Mouse (Mus musculus): ENCODE results near the gene Agtpbp1. TPM values are rescaled to one million over a fixed set of nuclear protein-coding genes. Genes with fewer than 3 reads are reported as not detected.

Agtpbp1 gene
- polyA plus RNA-seq, 1 experiment from 2014 or later: 13.7 TPM

DNA sequence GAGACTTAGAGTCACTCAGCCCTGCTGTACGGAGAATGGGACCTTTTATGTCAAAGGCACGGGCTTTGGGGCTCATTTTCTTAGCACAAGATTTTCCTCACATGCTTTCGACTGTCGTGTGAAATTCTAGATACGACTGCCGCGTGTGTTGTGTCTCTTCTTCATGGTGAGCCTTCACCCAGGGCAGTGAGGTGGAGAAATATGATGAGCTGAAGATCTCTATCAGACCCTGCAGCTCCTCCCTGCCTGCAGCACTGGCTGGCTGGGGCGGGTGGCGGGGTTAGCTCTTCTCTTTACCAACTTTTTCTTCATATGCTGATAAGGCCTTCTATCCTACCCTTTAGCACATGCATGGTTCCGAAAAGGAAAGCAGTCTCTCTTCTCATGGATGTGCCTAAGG, 20.1 kb downstream of the Agtpbp1 start:
- 81% methylated on average over 10 of the region's 10 CpGs for WGBS (ENCODE audit: insufficient replicate concordance)
- Histone ChIP-seq H3K4me2 (no peak overlapping the region), H3K4me3 (ENCODE audit: low read depth, low read length) (no peak overlapping the region), H3K27ac (ENCODE audit: low read depth, low read length) (no peak overlapping the region), H3K36me3 (ENCODE audit: control insufficient read depth, insufficient read depth, low read length) (no peaks in the 10 kb centered on the region), H3K4me1 (ENCODE audit: control insufficient read depth, insufficient read depth, low read length) (no peaks in the 10 kb centered on the region), H3K27me3 (ENCODE audit: control insufficient read depth, insufficient read depth, low read length) (no peaks in the 10 kb centered on the region), H3K9ac (ENCODE audit: low read depth, low read length) (no peak overlapping the region), H3K9me3 (replicated peaks; ENCODE audit: control insufficient read depth, low read length) (no peaks in the 10 kb centered on the region)
- ATAC-seq (replicated peaks; ENCODE audit: insufficient number of reproducible peaks, low FRiP score, low TSS enrichment): no peak

- 88% methylated on average over 4 of the region's 4 CpGs for WGBS (ENCODE audit: insufficient replicate concordance)
Observed at GRCm38 (mm10) chr13:59564505-59564904, 20.5 kb downstream of the Agtpbp1 start.

GRCm38 (mm10) chr13:59562471-59562870, 22.6 kb downstream of the Agtpbp1 start:
- H3K36me3 ChIP-seq (ENCODE audit: control insufficient read depth, insufficient read depth, low read length): no peaks in the 10 kb centered on the region
- H3K9me3 ChIP-seq (replicated peaks; ENCODE audit: control insufficient read depth, low read length): no peaks in the 10 kb centered on the region
- no peak overlapping the region for H3K4me3 ChIP-seq (ENCODE audit: low read depth, low read length)
- no peak overlapping the region for H3K4me2 ChIP-seq
- H3K27me3 ChIP-seq (ENCODE audit: control insufficient read depth, insufficient read depth, low read length): no peaks in the 10 kb centered on the region
- H3K4me1 ChIP-seq (ENCODE audit: control insufficient read depth, insufficient read depth, low read length): no peaks in the 10 kb centered on the region
- H3K27ac ChIP-seq (ENCODE audit: low read depth, low read length): no peak overlapping the region
- whole genome bisulfite sequencing (ENCODE audit: insufficient replicate concordance): 79% methylated on average over 2 of the region's 2 CpGs
- no peak for ATAC-seq (replicated peaks; ENCODE audit: insufficient number of reproducible peaks, low FRiP score, low TSS enrichment)
- H3K9ac ChIP-seq (ENCODE audit: low read depth, low read length): no peak overlapping the region

More at GRCm38 (mm10) chr13:59564505-59564904, 20.5 kb downstream of the Agtpbp1 start:
- H3K36me3 ChIP-seq (ENCODE audit: control insufficient read depth, insufficient read depth, low read length): no peaks in the 10 kb centered on the region
- H3K27ac ChIP-seq (ENCODE audit: low read depth, low read length): no peak overlapping the region
- H3K9me3 ChIP-seq (replicated peaks; ENCODE audit: control insufficient read depth, low read length): no peaks in the 10 kb centered on the region
- ATAC-seq (replicated peaks; ENCODE audit: insufficient number of reproducible peaks, low FRiP score, low TSS enrichment): no peak
- H3K27me3 ChIP-seq (ENCODE audit: control insufficient read depth, insufficient read depth, low read length): no peaks in the 10 kb centered on the region
- H3K4me3 ChIP-seq (ENCODE audit: low read depth, low read length): no peak overlapping the region
- H3K4me1 ChIP-seq (ENCODE audit: control insufficient read depth, insufficient read depth, low read length): no peaks in the 10 kb centered on the region
- no peak overlapping the region for H3K4me2 ChIP-seq
- H3K9ac ChIP-seq (ENCODE audit: low read depth, low read length): no peak overlapping the region

GRCm38 (mm10) chr13:59558776-59559175, 26.3 kb downstream of the Agtpbp1 start:
- no peaks in the 10 kb centered on the region for H3K36me3 ChIP-seq (ENCODE audit: control insufficient read depth, insufficient read depth, low read length)
- 85% methylated on average over 5 of the region's 5 CpGs for WGBS (ENCODE audit: insufficient replicate concordance)
- no peak overlapping the region for H3K27ac ChIP-seq (ENCODE audit: low read depth, low read length)
- no peak overlapping the region for H3K4me2 ChIP-seq
- no peak overlapping the region for H3K9ac ChIP-seq (ENCODE audit: low read depth, low read length)
- no peak for ATAC-seq (replicated peaks; ENCODE audit: insufficient number of reproducible peaks, low FRiP score, low TSS enrichment)
- H3K9me3 ChIP-seq (replicated peaks; ENCODE audit: control insufficient read depth, low read length): no peaks in the 10 kb centered on the region
- H3K4me3 ChIP-seq (ENCODE audit: low read depth, low read length): no peak overlapping the region
- H3K27me3 ChIP-seq (ENCODE audit: control insufficient read depth, insufficient read depth, low read length): peaks cover 3% of the 10 kb centered on the region; the same call in 1 of the 2 replicates
- no peaks in the 10 kb centered on the region for H3K4me1 ChIP-seq (ENCODE audit: control insufficient read depth, insufficient read depth, low read length)

DNA sequence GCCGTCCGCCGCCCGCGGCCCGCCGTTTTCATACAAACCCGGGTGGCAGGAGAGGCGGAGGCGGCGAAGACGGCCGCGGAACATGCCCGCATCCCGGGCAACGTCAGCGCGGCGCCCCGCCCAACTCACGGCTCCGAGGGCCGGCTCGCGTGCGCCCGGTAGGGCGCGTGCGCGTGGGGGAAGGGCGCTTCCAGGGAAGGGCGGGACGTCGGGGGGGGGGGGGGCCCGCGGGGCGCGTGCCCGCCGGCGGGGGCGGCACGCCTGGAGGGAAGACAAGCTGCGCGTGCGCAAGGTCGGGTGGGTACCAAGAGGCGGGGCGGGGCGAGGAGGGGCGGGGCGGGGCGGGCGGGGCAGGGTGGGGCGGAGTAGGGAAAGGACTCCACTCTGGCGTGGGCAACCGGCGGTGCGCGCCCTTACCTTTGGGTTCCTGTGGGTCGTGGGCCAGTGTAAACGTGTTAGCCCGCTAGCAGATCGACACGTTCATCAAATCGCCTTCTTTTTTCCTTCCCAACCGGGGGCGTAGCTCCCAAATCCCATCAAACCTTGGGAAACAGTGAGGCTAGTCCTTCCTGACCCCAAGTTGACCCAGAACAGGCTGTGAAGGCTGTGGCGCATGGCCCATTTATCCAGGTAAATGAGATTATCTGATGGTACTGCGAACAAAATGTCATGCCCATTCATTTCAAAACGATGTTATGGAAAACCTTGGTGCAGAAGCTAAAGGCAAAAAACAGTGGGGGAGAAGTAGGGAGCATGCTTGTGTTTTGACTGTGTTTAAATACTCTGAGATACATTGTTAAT, 27.6 kb downstream of the Agtpbp1 start:
- under 1% methylated on average over 34 of the region's 73 CpGs for WGBS (ENCODE audit: insufficient replicate concordance)

DNA sequence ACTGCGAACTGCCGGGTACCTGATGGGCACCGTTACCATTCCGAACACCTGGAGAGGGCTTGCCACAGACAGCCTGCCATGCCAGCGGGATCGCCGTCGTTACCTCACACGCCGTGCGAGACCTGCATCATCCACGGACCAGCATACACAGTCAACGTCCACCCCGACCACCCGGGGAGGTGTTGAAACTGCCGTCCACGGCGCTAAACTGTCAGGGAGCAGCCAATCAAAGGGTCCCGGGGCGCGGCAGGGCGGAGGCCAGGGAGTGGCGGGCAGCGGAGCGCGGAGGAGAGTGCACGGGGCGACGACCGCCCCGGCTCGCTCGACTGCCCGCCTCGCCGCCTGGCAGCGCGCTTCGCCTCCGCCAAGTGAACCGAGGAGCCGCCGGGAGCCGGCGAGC, 28.4 kb downstream of the Agtpbp1 start:
- Histone ChIP-seq H3K27ac (ENCODE audit: low read depth, low read length) (peak overlapping the region; percentile 73), H3K4me1 (ENCODE audit: control insufficient read depth, insufficient read depth, low read length) (no peaks in the 10 kb centered on the region), H3K9me3 (replicated peaks; ENCODE audit: control insufficient read depth, low read length) (no peaks in the 10 kb centered on the region), H3K36me3 (ENCODE audit: control insufficient read depth, insufficient read depth, low read length) (no peaks in the 10 kb centered on the region), H3K4me2 (peak overlapping the region; percentile 90), H3K4me3 (ENCODE audit: low read depth, low read length) (peak overlapping the region; percentile 87), H3K27me3 (ENCODE audit: control insufficient read depth, insufficient read depth, low read length) (peaks cover 3% of the 10 kb centered on the region; the same call in 1 of the 2 replicates), H3K9ac (ENCODE audit: low read depth, low read length) (peak overlapping the region; percentile 84)
- under 1% methylated on average over 41 of the region's 45 CpGs for WGBS (ENCODE audit: insufficient replicate concordance)
- peak; percentile 87 for ATAC-seq (replicated peaks; ENCODE audit: insufficient number of reproducible peaks, low FRiP score, low TSS enrichment)

More for the DNA sequence above, 27.6 kb downstream of the Agtpbp1 start:
- Histone ChIP-seq H3K36me3 (ENCODE audit: control insufficient read depth, insufficient read depth, low read length) (no peaks in the 10 kb centered on the region), H3K4me2 (peak overlapping the region; percentile 90), H3K4me3 (ENCODE audit: low read depth, low read length) (peak overlapping the region; percentile 87), H3K9ac (ENCODE audit: low read depth, low read length) (peak overlapping the region; percentile 84), H3K27ac (ENCODE audit: low read depth, low read length) (peak overlapping the region; percentile 73), H3K4me1 (ENCODE audit: control insufficient read depth, insufficient read depth, low read length) (no peaks in the 10 kb centered on the region), H3K9me3 (replicated peaks; ENCODE audit: control insufficient read depth, low read length) (no peaks in the 10 kb centered on the region), H3K27me3 (ENCODE audit: control insufficient read depth, insufficient read depth, low read length) (peaks cover 3% of the 10 kb centered on the region; the same call in 1 of the 2 replicates)
- peak; percentile 93 for ATAC-seq (replicated peaks; ENCODE audit: insufficient number of reproducible peaks, low FRiP score, low TSS enrichment)

GRCm38 (mm10) chr13:59555613-59556192, 29.3 kb downstream of the Agtpbp1 start:
- H3K9ac ChIP-seq (ENCODE audit: low read depth, low read length): no peak overlapping the region
- no peak for ATAC-seq (replicated peaks; ENCODE audit: insufficient number of reproducible peaks, low FRiP score, low TSS enrichment)
- no peaks in the 10 kb centered on the region for H3K9me3 ChIP-seq (replicated peaks; ENCODE audit: control insufficient read depth, low read length)
- H3K27me3 ChIP-seq (ENCODE audit: control insufficient read depth, insufficient read depth, low read length): peaks cover 3% of the 10 kb centered on the region; the same call in 1 of the 2 replicates
- H3K4me2 ChIP-seq: no peak overlapping the region
- no peak overlapping the region for H3K27ac ChIP-seq (ENCODE audit: low read depth, low read length)
- no peaks in the 10 kb centered on the region for H3K36me3 ChIP-seq (ENCODE audit: control insufficient read depth, insufficient read depth, low read length)
- WGBS (ENCODE audit: insufficient replicate concordance): 69% methylated on average over 8 of the region's 8 CpGs
- no peaks in the 10 kb centered on the region for H3K4me1 ChIP-seq (ENCODE audit: control insufficient read depth, insufficient read depth, low read length)
- no peak overlapping the region for H3K4me3 ChIP-seq (ENCODE audit: low read depth, low read length)

GRCm38 (mm10) chr13:59554772-59555505, 30.1 kb downstream of the Agtpbp1 start:
- Histone ChIP-seq H3K36me3 (ENCODE audit: control insufficient read depth, insufficient read depth, low read length) (no peaks in the 10 kb centered on the region), H3K9me3 (replicated peaks; ENCODE audit: control insufficient read depth, low read length) (no peaks in the 10 kb centered on the region), H3K27me3 (ENCODE audit: control insufficient read depth, insufficient read depth, low read length) (peaks cover 3% of the 10 kb centered on the region; the same call in 1 of the 2 replicates), H3K4me1 (ENCODE audit: control insufficient read depth, insufficient read depth, low read length) (no peaks in the 10 kb centered on the region; the same call in 1 of the 2 replicates), H3K4me2 (peak overlapping the region; percentile 35; the same call in 1 of the 2 replicates), H3K4me3 (ENCODE audit: low read depth, low read length) (no peak overlapping the region), H3K27ac (ENCODE audit: low read depth, low read length) (no peak overlapping the region), H3K9ac (ENCODE audit: low read depth, low read length) (no peak overlapping the region)
- WGBS (ENCODE audit: insufficient replicate concordance): 69% methylated on average over 17 of the region's 17 CpGs
- ATAC-seq (replicated peaks; ENCODE audit: insufficient number of reproducible peaks, low FRiP score, low TSS enrichment): no peak
